Mouse (Mus musculus) thymus, adult 18-20 months (tissue): ENCODE data around the gene Micu1.

Source experiments
- DNase-seq, 2 experiments: peaks; one replicate each; pipeline ENCODE4 v3.0.0; 2022; ENCODE audit warnings: mixed read lengths in 2 of 2

The Micu1 gene

DNA sequence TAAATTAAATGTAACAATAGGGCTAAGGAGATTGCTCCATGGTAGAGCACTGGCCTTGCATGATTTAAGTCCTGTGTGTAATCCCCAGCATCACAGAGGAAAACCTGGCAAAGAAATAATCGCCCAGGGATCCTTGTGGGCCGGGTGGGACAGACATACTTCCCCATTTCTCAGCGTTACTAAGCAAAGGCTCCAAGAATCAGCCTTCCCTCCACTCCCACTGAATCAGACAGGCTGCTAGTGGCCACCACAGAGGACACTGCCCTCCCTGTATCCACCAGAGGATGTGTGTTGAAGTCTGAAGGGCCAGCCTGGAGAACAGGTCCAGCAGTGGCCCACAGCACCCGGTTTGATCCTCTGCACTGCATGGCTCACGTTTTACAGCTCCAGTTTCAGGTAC is 185.2 kb downstream of the Micu1 start:
- DNase-seq = no peak

- no peak for DNase-seq
These were observed 187.1 kb downstream of the Micu1 start for GRCm38 (mm10) chr10:59889339-59889738.

- DNase-seq = no peak
These were observed 187.9 kb downstream of the Micu1 start for GRCm38 (mm10) chr10:59889953-59890751.

GRCm38 (mm10) chr10:59892977-59893376 is 190.7 kb downstream of the Micu1 start:
- peak; percentile 60 to 69 for DNase-seq

GRCm38 (mm10) chr10:59894251-59895160 is 192.2 kb downstream of the Micu1 start:
- DNase-seq = peak; percentile 69 to 76

DNA sequence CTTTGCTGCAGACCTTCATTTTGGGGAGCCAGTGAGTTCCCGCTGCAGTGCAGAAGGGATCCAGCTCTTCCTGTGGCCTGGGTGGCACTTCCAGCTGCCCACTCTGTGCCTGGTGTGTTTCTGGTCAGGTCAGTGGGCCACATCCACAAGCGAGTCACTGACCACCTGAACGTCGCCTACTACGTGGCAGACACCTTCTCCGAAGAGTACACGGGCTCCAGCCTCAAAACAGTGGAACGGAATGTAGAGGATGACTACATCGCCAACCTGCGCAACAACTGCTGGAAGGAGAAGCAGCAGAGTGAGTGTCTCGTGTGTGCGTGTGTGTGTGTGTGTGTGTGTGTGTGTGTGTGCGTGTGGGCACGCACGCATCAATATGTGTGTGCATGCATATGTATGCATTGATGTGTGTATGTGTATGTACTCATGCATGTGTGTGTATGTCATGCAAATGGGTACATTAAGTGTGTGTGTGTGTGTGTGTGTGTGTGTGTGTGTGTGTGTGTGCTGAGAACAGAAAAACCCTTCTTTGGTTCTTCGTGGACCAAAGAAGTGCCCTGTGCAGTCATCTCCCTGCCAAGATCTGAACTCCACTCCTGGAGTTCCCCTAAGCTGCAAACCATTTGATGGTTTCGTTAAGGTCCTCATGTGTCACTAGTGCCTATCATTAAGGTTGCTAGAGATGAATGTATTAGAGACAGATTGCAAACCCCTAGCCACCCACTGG is 193.3 kb downstream of the Micu1 start:
- no peak for DNase-seq

DNA sequence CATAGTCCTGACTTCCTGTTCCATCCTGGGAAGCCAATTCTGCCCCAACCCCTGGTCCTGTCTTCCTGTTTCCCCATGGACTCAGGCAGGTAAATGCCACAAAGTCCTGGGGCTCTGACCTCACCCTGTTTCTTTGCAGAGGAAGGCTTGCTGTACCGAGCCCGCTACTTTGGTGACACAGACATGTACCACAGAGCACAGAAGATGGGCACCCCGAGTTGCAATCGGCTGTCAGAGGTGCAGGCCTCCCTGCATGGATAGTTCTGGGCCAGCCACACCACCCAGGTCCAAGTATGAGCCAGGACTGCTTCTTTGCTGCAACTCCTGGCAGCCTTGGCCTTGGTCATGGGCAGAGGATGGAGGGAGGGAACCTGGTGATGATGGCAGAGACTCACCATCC is 193.9 kb downstream of the Micu1 start:
- no peak for DNase-seq

DNA sequence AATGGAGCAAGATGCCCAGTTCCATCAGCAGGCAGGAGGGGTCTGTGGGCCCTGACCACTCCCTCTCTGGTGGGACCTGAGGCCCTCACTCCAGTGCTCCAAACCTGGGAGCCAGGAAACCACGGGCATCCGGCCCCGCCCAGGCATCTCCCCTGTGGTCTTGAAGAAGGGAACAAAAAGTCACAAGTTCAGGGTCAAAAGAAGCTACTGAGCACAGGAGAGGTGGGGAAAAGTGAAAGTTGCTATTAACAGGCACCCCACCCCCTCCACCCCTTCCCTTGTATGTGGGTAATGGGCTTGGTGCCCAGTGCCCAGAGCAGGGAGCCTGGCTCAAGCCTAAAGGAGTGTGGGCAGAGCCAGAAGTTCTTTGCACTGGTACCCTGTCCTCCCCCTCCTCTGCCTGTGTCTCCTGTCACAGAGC is 194.6 kb downstream of the Micu1 start:
- peak; percentile 78 to 89 for DNase-seq

GRCm38 (mm10) chr10:59897511-59897910 is 195.2 kb downstream of the Micu1 start:
- no peak for DNase-seq

GRCm38 (mm10) chr10:59898180-59898778 is 196.0 kb downstream of the Micu1 start:
- no peak for DNase-seq

GRCm38 (mm10) chr10:59898935-59899334 is 196.7 kb downstream of the Micu1 start:
- no peak for DNase-seq

- DNase-seq = peak; percentile 92 to 96
These were observed 197.3 kb downstream of the Micu1 start for GRCm38 (mm10) chr10:59899341-59900173.

- DNase-seq = no peak
These were observed 197.8 kb downstream of the Micu1 start for GRCm38 (mm10) chr10:59900174-59900435.

DNA sequence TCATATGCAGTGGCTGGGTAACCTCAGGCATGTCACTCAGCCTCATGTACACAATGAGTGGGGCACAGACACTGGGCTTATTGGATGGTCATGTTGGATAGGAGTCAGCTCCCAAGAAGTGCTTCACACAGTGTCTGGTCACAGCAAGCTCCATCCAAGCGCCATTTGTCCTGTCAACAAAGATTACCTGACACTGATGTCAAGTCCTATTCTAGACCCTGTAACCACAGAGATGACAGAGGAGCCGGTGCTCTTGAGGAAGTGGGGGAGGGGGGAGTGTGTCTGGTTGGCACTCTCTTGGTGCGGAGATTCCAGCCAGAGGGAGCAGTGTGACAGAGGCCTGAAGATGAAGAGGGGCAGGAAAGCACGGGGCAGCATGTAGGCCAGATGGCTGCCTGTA is 198.7 kb downstream of the Micu1 start:
- no peak for DNase-seq

- DNase-seq = no peak
These were observed 199.2 kb downstream of the Micu1 start for GRCm38 (mm10) chr10:59901463-59901862.

GRCm38 (mm10) chr10:59901986-59902605 is 199.8 kb downstream of the Micu1 start:
- DNase-seq = peak in 1 of 2 experiments; percentile 77

DNA sequence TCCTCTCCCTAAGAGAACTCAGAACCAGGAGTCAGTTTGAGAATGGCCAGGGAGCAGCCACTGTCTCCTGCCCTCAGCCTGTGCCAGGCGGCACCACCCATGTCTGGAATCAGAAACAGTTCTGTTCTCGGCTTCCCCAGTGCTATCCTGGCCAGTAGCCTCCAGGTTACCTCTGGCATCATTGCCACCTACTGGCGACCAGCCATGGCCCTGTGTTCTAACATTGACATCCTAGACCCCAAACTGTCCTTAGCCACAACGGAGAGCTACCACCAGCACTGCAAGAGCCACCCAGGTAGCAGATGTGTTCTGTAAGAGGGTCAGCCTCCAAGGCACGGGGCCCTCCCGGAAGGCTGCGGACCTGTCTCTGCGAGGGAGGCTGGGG is 200.3 kb downstream of the Micu1 start:
- DNase-seq = no peak

- no peak for DNase-seq
These were observed 200.9 kb downstream of the Micu1 start for GRCm38 (mm10) chr10:59903170-59903569.

DNA sequence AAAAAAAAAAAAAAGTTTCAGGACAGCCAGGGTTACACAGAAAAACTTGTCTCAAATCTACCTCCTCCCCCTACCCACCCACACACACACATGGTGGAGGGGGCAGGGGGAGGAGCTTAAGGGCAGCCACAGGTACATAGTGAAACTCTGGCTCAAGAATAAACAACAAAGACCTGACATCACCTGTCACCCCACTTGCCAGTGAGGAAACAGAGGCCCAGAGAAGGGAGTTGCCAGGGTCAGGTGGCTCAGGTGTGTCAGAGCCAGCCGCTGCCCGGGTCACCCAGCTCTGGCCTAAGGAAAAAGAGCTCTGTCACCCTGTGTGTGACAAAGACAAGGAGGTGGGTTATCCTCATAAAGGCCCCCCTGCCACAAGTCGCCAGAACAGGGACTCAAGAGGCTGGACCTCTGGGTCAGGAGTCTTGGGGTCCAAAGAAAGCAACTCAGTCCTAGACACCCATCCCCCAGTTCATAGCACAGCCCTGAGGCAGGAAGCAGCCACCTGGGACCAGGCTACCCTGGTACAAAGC is 204.9 kb downstream of the Micu1 start:
- no peak for DNase-seq

DNA sequence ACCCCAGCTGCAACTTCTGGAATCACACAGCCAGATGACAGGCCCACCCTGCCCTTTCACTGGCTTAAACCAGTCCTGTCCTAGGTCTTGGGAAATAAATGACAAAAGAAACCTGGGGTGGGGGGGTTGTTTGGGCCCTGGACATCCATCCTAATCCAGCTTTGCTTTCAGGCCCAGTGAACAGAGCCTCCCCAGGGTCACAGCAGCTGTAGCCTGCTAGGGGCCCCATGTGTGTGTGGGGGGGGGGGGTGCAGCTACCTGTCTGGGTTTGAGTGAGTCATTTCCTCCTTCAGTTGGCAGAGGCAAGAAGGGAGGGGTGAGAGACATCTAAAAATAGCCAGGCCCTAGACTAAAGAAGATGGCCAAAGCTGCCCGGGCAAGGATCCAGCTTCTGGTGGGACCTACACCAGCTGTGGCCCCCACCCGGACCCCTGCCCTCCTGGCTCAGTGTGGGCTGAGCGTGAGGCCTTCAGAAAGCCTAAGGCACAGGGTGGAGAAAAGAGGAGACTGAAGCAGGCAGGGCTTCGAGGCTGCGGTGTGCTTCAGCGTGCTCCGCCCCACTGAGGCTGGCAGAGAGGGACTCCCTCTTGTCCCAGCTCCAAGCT is 205.5 kb downstream of the Micu1 start:
- DNase-seq = peak in 1 of 2 experiments; percentile 40
